Mouse (Mus musculus) brown adipose tissue, adult 24 weeks (tissue): ENCODE results near the gene Asna1. TPM values are rescaled to one million over a fixed set of nuclear protein-coding genes. Genes with fewer than 3 reads are reported as not detected.

ENCODE experiments used
- H3K27ac ChIP-seq: fragments of 200-500 bp; replicated peaks from 2 replicates; pipeline ENCODE4 v1.5.1; 2012; ENCODE audit warnings: low read depth, mild to moderate bottlenecking, low read length
- H3K4me1 ChIP-seq: fragments of 200-500 bp; 2 replicates; pipeline ENCODE4 v1.6.1; 2012; ENCODE audit warnings: low read length, mixed read lengths; ENCODE audit not compliant: control insufficient read depth, insufficient read depth, insufficient read length
- H3K4me3 ChIP-seq: fragments of 200-500 bp; 2 replicates; pipeline ENCODE4 v1.5.1; 2012; ENCODE audit warnings: low read depth, mild to moderate bottlenecking, low read length, moderate library complexity; ENCODE audit not compliant: insufficient read depth
- polyA plus RNA-seq: library from polyadenylated mRNA; stranded (reverse); fragments of >200 nt; gene quantifications from 2 replicates; pipeline ENCODE4 v1.2.4, GENCODE M21; 2012; ENCODE audit not compliant: missing spikeins, insufficient read depth, insufficient read length

The Asna1 gene
- polyA plus RNA-seq, 1 experiment, result 113 TPM

GRCm38 (mm10) chr8:85037681-85038531 is 12.8 kb upstream of the Asna1 start:
- Histone ChIP-seq H3K27ac (peak overlapping the region; percentile 8; the same call in 1 of the 2 replicates), H3K4me1 (peaks cover 6% of the 10 kb centered on the region; the same call in 1 of the 2 replicates), H3K4me3 (peak overlapping the region; percentile 82)

DNA sequence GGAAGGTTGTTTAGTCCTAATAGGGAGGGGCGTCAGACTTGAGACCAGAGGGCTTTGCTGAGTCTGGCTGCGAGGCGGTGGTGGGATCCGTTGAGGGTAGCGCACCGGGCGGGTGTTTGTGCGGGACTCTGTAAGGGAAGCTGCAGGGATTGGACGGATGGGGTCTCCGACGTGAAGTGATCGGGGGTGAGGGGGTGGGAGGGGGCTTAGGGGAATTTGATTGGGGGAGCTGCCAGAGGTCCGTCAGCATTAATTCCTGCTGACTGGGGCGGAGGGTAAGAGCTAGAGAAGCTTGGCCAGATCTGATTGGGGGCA is 12.2 kb upstream of the Asna1 start:
- Histone ChIP-seq H3K27ac (peak overlapping the region; percentile 24; the same call in 1 of the 2 replicates), H3K4me1 (peaks cover 6% of the 10 kb centered on the region; the same call in 1 of the 2 replicates), H3K4me3 (peak overlapping the region; percentile 82)

DNA sequence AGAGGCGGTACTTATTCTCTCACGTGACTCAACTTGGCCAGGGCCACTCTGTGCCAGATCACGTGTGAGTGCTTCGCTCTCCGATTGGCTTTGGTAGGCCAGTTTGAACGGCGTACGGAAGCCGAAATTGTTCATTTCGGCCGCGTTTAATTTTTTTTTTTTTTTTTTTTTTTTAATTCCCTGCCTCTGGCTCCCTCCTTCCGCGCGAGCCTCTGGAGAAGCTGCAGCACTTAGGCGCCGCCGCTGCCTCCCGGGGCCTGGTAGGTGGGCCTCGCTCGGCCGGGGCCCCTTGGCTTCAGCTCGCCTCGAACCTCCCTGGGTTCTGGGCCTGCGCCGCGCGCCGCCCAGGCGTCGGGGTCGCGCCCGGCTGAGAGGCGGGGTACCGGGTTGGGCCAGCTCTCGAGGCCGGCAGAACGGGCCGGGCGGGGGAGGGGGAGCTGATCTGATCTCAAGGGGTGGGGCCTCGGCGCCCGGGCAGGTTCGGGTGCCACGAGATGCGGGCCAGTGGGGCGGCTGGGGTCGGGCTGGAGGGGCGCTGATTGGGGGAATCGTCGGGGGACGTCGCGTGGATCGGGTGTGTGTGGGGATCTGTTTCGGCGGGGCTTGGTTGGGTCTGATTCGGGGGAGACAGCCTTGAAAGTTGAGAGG is 11.8 kb upstream of the Asna1 start, which contains the start of gene Tnpo2:
TSS of gene Tnpo2 (plus strand) at position 198 of the 648 bp plus-strand sequence.
- H3K4me3 ChIP-seq, result peak within 1 kb of the TSS; percentile 84
- H3K27ac ChIP-seq, result peak within 1 kb of the TSS; percentile 73
- H3K4me1 ChIP-seq, result peaks cover 6% of the 10 kb centered on the region; the same call in 1 of the 2 replicates

DNA sequence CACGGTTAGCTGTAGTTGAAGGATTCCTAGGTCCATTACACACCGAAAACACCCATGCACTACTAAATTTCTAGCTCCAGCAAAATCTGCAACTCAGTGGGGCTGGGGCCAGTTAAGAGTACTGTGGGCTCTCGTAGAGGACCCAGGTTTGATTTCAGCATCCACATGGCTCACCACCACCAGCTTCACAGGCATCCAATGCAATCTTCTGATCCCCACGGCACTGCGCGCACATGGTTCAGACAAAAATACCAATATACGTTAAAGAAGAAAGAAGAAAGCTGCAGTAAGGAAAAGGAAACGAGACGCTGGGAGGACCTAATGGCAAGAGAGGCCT is 11.3 kb upstream of the Asna1 start:
- Histone ChIP-seq H3K4me3 (peak overlapping the region; percentile 84), H3K4me1 (peaks cover 6% of the 10 kb centered on the region; the same call in 1 of the 2 replicates), H3K27ac (peak overlapping the region; percentile 64)

DNA sequence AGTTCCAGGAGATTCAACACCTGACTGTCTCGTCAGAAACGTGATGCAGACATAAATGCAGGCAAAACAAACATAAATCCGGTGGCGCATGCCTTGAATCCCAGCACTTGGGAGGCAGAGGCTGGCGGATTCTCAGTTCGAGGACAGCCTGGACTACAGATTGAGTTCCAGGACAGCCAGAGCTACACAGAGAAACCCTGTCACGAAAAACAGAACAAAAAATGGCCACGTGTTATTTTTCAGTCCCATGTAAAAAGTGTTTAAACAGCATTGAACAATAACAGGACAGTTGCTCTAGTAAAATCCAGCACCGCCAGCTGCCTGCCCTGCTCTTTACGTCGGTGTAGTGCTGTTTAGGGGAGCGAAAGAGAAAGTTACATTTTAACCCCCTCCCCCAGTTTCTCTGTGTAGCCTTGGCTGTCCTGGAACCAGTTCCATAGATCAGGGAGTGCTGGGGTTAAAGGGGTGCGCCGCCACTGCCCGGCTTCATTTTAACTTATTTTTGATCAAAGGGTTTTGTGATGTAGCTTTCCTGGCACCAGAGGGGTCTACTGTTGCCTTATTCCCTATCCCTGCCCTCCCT is 10.7 kb upstream of the Asna1 start:
- Histone ChIP-seq H3K27ac (peak overlapping the region; percentile 64), H3K4me1 (peaks cover 6% of the 10 kb centered on the region; the same call in 1 of the 2 replicates), H3K4me3 (peak overlapping the region; percentile 84)

- peak overlapping the region; percentile 64 for H3K27ac ChIP-seq
- H3K4me1 ChIP-seq, result peaks cover 6% of the 10 kb centered on the region; the same call in 1 of the 2 replicates
- peak overlapping the region; percentile 84 for H3K4me3 ChIP-seq
These were observed 10.2 kb upstream of the Asna1 start for GRCm38 (mm10) chr8:85035165-85035727.

DNA sequence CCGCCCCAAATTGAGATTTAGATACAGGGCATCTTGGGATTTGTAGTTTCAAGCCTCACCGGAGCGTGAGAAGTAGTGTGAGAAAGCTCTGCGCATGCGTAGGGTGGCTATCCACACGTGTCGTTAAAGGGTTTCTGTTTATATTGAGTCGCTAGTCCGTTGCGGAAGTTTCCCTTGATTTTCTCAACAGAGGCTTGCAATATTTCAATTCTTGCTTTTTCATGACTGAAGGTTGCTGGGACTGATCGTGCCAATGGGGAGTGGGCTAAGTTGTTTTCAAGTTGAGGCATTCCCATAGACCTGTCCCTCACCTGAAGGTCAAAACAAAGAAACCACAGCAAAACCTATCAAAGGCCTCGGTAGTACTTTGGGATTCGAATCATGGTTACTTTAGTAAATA is 9.7 kb upstream of the Asna1 start:
- peak overlapping the region; percentile 84 for H3K4me3 ChIP-seq
- H3K4me1 ChIP-seq, result peaks cover 6% of the 10 kb centered on the region; the same call in 1 of the 2 replicates
- H3K27ac ChIP-seq, result 0 out of 2 replicates have a peak overlapping the region, but pooled peaks have one; percentile 20

- Histone ChIP-seq H3K4me1 (peaks cover 9% of the 10 kb centered on the region), H3K4me3 (no peak overlapping the region), H3K27ac (no peak overlapping the region)
These were observed 8.8 kb upstream of the Asna1 start for GRCm38 (mm10) chr8:85033867-85034266.

- Histone ChIP-seq H3K27ac (no peak overlapping the region), H3K4me1 (peaks cover 11% of the 10 kb centered on the region), H3K4me3 (no peak overlapping the region)
These were observed 7.7 kb upstream of the Asna1 start for GRCm38 (mm10) chr8:85032622-85033311.

DNA sequence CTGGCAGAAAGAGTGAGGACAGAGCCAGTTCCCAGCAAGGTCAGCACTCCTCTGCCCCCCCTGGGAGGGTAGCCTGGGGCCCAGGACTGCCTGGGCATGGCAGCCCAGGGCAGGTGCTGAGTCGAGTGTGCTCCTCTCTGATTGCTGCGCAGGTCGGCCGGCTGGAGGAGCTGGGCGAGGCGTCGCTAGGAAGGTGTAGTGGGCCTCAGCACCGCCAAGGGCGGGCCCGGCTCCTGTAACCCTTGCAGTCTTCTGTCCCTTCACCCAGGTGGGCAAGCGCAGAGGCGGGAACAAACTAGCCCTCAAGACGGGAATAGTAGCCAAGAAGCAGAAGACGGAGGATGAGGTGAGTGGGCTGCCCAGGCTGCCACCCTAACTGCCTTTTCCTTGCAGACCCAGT is 4.2 kb upstream of the Asna1 start:
- Histone ChIP-seq H3K27ac (no peak overlapping the region), H3K4me1 (peaks cover 14% of the 10 kb centered on the region), H3K4me3 (no peak overlapping the region)

GRCm38 (mm10) chr8:85027922-85028321 is 2.8 kb upstream of the Asna1 start:
- peaks cover 16% of the 10 kb centered on the region for H3K4me1 ChIP-seq
- no peak overlapping the region for H3K27ac ChIP-seq
- peak overlapping the region; percentile 87 for H3K4me3 ChIP-seq

DNA sequence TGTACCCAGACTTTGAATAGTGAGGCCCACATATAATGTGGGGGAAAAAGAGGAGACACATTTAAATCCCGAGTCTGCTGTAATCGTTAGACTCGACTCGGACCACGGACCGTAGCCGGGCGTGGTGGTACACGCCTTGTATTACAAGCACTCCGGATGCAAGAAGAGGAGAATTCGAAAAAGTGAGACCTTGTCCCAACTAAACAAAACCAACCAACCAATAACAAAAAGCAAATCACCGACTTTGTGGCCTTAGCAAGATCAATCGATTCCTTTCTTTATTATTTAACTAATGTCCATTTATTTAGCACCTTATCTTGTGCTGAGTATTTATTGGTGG is 2.4 kb upstream of the Asna1 start:
- Histone ChIP-seq H3K4me1 (peaks cover 16% of the 10 kb centered on the region), H3K4me3 (peak overlapping the region; percentile 87), H3K27ac (peak overlapping the region; percentile 51; the same call in 1 of the 2 replicates)

DNA sequence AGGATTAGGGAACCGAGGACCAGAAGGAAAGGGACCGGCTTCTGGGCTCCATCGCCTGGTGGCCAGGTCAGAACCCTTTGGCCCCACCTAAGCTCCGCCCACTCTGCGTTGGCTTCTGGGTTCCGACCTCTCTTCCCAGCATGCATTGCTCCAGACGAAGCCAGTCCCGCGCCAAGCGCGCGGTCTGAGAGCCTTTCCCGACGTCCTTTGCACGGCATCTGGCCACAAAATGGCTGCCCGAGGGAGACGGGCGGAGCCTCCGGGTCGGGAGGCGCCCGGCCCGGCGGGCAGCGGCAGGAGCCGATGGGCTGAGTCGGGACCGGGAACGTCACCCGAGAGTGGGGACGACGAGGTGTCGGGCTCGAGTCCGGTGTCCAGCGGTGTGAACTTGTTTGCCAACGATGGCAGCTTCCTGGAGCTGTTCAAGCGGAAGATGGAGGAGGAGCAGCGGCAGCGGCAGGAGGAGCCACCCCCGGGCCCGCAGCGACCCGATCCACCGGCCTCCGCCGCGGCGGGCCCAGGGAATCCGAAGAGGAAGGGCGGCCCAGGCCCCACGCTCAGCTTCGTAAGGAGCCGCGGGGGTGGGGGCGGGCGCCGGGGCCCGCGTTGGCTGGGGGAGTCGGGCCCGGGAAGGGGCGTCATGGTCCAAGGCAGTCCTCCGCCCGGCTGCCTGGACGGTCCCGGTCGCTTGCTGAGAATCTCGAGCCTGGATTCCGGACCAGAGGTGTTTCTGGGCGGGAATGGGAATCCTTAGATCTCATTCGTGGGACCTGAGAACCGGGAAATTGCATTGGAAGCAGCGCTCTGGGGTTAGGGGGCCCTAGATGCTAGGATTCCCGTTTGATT is 1.8 kb upstream of the Asna1 start, which contains the start of gene Trir:
TSS of gene Trir (plus strand) at position 154 of the 846 bp plus-strand sequence.
- H3K4me3 ChIP-seq, result peak within 1 kb of the TSS; percentile 87
- peak within 1 kb of the TSS; percentile 97 for H3K27ac ChIP-seq
- peaks cover 16% of the 10 kb centered on the region for H3K4me1 ChIP-seq

DNA sequence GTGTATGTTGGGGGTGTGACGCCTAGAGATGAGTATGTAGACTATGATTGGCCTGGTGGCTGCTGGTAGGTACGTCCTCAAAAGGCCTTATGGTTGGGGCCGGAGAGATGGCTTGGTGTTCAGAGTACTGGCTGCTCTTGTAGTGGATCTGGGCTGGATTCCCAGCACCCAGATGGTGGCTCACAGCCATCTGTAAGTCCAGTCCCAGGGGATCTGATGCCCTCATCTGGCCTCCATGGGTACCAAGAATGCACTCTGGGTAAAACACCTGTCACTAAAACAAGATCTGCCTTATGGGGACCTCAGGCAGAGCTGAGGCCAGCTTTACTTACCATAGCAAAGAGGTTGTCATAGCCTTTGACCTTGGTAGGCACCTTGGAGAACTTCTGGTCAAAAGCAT is 1.2 kb downstream of the Asna1 start:
- Histone ChIP-seq H3K27ac (no peak overlapping the region), H3K4me3 (peak overlapping the region; percentile 83), H3K4me1 (peaks cover 13% of the 10 kb centered on the region)
